Mouse (Mus musculus) kidney, embryonic 16.5 days (tissue): Measurements from ENCODE around the gene Socs7. TPM values are rescaled to one million over a fixed set of nuclear protein-coding genes. Genes with fewer than 3 reads are reported as not detected.

Experiments used
- ATAC-seq: fragments of 200-750 bp; cut with Nextera tagmentation; 2 replicates; pipeline ENCODE4 v1.8.0; 2017; ENCODE audit warnings: moderate TSS enrichment; ENCODE audit not compliant: low FRiP score, low TSS enrichment
- H3K27ac ChIP-seq: fragments of 300-500 bp; sonication (generic); 2 replicates; pipeline ENCODE4 v1.5.1; 2014; ENCODE audit warnings: low read length
- H3K27me3 ChIP-seq: fragments of 300-500 bp; sonication (generic); 2 replicates; pipeline ENCODE4 v1.6.1; 2014; ENCODE audit warnings: low read length, control low read depth, mixed read lengths; ENCODE audit not compliant: insufficient read depth
- H3K36me3 ChIP-seq: fragments of 300-500 bp; sonication (generic); 2 replicates; pipeline ENCODE4 v1.6.1; 2014; ENCODE audit warnings: low read length, control low read depth, mixed read lengths; ENCODE audit not compliant: insufficient read depth
- H3K4me1 ChIP-seq: fragments of 300-500 bp; sonication (generic); 2 replicates; pipeline ENCODE4 v1.6.1; 2014; ENCODE audit warnings: low read length, control low read depth, mixed read lengths; ENCODE audit not compliant: insufficient read depth
- H3K4me2 ChIP-seq: fragments of 300-500 bp; sonication (generic); replicated peaks from 2 replicates; pipeline ENCODE4 v1.6.1; 2014; ENCODE audit warnings: low read depth, low read length
- H3K4me3 ChIP-seq: fragments of 300-500 bp; sonication (generic); 2 replicates; pipeline ENCODE4 v1.5.1; 2014; ENCODE audit warnings: mild to moderate bottlenecking, low read length
- H3K9ac ChIP-seq: fragments of 300-500 bp; sonication (generic); replicated peaks from 2 replicates; pipeline ENCODE4 v1.6.1; 2014; ENCODE audit warnings: low read length
- H3K9me3 ChIP-seq: fragments of 300-500 bp; sonication (generic); 2 replicates; pipeline ENCODE4 v1.6.1; 2016; ENCODE audit warnings: low read length, control low read depth
- WGBS: fragments of 180-500 bp; shearing (Covaris S2); extraction: QIAGEN DNeasy Blood & Tissue Kit; methylation state at CpG from one replicate; pipeline ENCODE4 v1.1.7; 2014; 5-methylcytosine and 5-hydroxymethylcytosine counted together
- polyA plus RNA-seq: library from polyadenylated mRNA; unstranded; fragments of >200 nt; fragmentation: Nextera tagmentation; extraction: Ambion mirVana; gene quantifications from 2 replicates; pipeline ENCODE4 v1.2.1, GENCODE M21; 2015

The Socs7 gene
- polyA plus RNA-seq, 1 experiment from 2014 or later = 3.5 TPM

DNA sequence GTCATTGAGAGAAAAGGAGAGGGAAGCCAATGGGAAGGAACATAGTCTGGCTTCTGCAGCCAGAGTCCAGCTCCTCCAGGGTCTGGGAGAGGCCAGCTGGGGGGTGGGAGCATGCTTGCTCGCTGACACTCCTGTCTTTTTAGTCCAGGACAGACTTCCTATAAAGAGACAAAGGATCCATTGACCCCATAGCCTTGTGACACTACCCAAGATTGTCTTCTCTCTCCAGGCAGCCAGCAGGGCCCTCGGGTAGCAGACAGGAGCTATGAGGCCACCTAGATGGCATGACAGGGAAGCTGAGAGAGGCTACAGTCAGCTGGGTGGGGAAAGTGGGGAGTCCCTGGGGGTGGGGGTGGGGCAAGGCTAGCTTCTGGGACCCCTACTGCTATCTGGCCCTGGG, 40.4 kb downstream of the Socs7 start:
- H3K4me1 ChIP-seq = peaks cover 38% of the 10 kb centered on the region
- no peak overlapping the region for H3K9ac ChIP-seq
- no peak overlapping the region for H3K4me3 ChIP-seq
- 39% methylated on average over 2 of the region's 2 CpGs for WGBS
- peaks cover 8% of the 10 kb centered on the region; the same call in 1 of the 2 replicates for H3K27me3 ChIP-seq
- no peak overlapping the region for H3K27ac ChIP-seq
- no peak overlapping the region for H3K4me2 ChIP-seq
- H3K36me3 ChIP-seq = no peaks in the 10 kb centered on the region
- no peak for ATAC-seq
- no peaks in the 10 kb centered on the region for H3K9me3 ChIP-seq

DNA sequence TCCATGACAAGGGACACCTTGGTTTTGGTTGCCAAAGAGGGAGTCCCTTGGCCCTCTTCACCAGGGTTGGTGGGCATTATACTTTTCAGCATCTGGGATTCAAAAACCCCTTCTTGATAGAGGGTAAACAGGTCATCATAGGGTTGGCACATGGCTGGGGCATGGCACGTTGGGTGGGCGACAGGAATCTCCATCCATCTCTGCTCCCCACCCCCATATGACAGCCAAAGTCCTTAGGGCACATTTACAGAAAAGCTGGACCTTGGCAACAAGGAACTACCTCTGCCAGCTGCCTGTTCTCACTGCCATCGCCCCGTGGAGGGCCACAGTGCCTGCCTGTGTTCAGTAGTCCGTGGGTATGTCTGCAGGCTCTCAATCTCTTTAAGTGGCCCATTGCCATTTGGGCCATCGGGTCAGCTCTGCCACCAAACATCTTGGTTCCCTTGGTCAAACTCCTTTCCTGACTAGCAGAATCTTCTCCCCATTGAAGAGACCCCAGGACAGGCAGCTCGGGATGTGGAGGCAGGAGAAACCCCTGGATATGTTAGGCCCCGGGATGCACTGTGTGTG, 41.3 kb downstream of the Socs7 start:
- H3K9ac ChIP-seq = no peak overlapping the region
- H3K27ac ChIP-seq = no peak overlapping the region
- peak overlapping the region; percentile 97 for H3K4me2 ChIP-seq
- ATAC-seq = no peak
- peak overlapping the region; percentile 57; the same call in 1 of the 2 replicates for H3K4me3 ChIP-seq
- WGBS = 42% methylated on average over 8 of the region's 8 CpGs
- no peaks in the 10 kb centered on the region for H3K9me3 ChIP-seq
- peaks cover 34% of the 10 kb centered on the region for H3K4me1 ChIP-seq
- peaks cover 8% of the 10 kb centered on the region; the same call in 1 of the 2 replicates for H3K27me3 ChIP-seq
- no peaks in the 10 kb centered on the region for H3K36me3 ChIP-seq

DNA sequence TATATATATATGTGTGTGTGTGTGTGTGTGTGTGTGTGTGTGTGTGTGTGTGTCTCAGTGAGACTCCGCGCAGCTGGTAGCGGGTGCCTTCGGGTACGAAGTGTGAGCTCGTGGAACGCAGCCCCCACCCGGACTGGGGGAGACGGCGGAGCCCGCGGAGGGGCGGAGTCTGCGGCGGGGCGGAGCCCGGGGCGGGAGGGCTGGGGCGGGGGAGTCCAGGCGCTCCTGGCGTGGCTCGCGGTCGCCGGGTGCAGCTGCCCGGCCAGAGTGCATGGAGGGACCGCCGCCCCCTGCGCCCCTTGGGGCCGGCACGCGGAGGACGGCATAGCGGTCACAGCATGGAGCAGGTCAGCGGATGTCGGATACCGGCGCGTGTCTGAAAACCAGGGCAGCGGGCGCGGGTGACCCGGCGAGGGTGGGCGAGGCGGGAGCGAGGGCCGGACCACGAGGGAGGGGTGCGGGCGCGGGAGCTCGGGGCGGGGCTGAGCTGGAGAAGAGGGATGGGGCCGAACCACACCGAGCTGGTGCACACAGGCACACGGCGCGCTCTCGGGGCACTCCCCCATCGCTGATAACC, 41.9 kb downstream of the Socs7 start:
- no peaks in the 10 kb centered on the region for H3K9me3 ChIP-seq
- peak overlapping the region; percentile 57 for H3K4me3 ChIP-seq
- under 1% methylated on average over 47 of the region's 61 CpGs for whole genome bisulfite sequencing
- H3K36me3 ChIP-seq = no peaks in the 10 kb centered on the region
- H3K27me3 ChIP-seq = peaks cover 8% of the 10 kb centered on the region; the same call in 1 of the 2 replicates
- ATAC-seq = peak; percentile 46; the same call in 1 of the 2 replicates
- H3K9ac ChIP-seq = peak overlapping the region; percentile 15; the same call in 1 of the 2 replicates
- peaks cover 34% of the 10 kb centered on the region for H3K4me1 ChIP-seq
- no peak overlapping the region for H3K27ac ChIP-seq
- peak overlapping the region; percentile 97 for H3K4me2 ChIP-seq

DNA sequence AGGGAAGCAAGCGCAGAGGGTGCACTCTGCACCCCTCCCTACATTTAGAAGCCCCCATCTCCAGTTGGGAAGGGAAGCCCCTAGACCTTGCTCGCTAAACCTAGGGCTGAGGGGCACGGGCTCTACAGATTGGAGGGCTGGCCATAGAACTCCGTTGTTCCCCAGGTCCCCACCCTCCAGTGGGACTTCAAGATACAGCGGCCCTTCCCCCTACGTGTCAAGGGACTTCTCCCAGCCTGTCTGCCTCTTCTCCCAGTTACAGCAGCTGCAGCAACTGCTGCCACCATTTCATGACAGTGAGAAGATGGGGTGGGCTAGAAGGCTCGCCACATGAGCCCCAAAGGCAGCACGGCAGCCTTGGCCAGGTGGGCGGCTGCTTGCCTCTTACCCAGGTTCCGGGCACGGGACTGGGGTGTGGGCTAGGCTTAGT, 42.4 kb downstream of the Socs7 start:
- Histone ChIP-seq H3K9me3 (no peaks in the 10 kb centered on the region), H3K9ac (peak overlapping the region; percentile 15), H3K27ac (no peak overlapping the region), H3K4me1 (peaks cover 34% of the 10 kb centered on the region), H3K4me2 (peak overlapping the region; percentile 97), H3K36me3 (no peaks in the 10 kb centered on the region), H3K27me3 (peaks cover 8% of the 10 kb centered on the region; the same call in 1 of the 2 replicates), H3K4me3 (peak overlapping the region; percentile 57)
- peak; percentile 13; the same call in 1 of the 2 replicates for ATAC-seq
- 2% methylated on average over 11 of the region's 11 CpGs for WGBS

DNA sequence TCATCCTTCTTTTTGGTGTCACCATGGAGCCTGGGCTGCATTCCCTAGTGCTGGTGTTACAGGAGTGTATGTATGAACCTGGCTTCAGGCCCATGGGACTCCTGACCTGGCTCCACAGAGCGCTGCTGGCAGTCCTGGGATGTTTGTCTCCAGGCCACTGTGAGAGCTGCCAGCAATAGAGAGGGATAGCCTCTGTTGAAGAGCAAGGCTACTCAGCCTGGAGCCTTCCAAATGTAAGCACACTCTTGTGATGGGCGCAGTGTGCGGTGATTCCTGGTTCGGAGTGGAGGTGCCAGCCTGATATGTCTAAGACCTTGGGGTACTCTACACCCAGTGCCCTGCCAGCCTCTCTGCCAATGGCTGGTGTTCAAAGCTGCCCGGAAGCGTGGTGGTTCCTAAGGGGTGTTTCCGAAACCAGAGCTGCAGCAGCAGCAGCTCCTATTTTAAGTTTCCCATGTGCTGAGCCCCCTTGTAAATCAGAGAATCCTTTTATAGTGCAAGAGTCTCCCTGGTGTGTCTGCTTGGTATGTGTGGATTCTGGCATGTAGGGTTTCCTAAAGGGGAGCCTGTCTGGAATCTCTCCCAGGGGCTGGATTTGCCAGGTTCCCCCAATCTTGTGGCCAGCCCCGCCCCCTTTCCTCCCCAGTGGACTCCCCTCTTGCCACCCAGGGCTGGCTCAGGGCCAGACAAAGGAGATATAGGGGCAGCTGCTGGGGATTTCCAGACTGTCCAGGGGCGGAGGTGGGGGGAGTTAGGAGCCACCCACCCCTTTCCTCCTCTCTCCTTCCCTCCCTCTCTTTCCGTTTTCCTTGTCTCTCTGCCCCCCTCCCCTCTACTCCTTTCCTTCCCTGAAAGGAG, 44.0 kb downstream of the Socs7 start:
- peak overlapping the region; percentile 23; the same call in 1 of the 2 replicates for H3K4me2 ChIP-seq
- 68% methylated on average over 10 of the region's 10 CpGs for WGBS

DNA sequence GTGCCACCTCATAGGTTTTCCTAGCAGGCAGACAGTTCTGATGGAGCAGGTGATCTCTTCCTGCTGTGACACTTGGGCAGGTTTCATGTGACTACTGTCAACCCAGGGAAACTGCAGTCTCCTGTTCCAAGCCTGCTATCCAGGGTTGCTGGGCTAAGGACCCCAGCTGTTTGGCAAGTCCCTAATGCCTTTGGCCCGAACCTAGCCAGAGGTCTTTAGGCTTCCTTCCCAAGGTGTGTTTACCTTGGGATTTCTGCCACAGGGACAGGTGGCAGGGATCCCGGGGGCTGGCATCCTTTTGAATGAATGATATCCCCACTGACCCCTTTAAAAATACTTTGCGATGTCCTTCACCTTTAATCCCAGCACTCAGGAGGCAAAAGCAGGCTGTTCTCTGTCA, 45.1 kb downstream of the Socs7 start:
- H3K4me3 ChIP-seq = no peak overlapping the region
- H3K27me3 ChIP-seq = peaks cover 5% of the 10 kb centered on the region; the same call in 1 of the 2 replicates
- H3K9me3 ChIP-seq = no peaks in the 10 kb centered on the region
- WGBS = 76% methylated on average over 3 of the region's 3 CpGs
- H3K36me3 ChIP-seq = no peaks in the 10 kb centered on the region
- no peak overlapping the region for H3K27ac ChIP-seq
- H3K9ac ChIP-seq = no peak overlapping the region
- no peak for ATAC-seq
- H3K4me2 ChIP-seq = no peak overlapping the region
- peaks cover 31% of the 10 kb centered on the region for H3K4me1 ChIP-seq

More for the DNA sequence above, 44.0 kb downstream of the Socs7 start:
- Histone ChIP-seq H3K9ac (no peak overlapping the region), H3K4me3 (no peak overlapping the region; the same call in 1 of the 2 replicates), H3K9me3 (no peaks in the 10 kb centered on the region), H3K27ac (peak overlapping the region; percentile 36; the same call in 1 of the 2 replicates), H3K36me3 (no peaks in the 10 kb centered on the region), H3K4me1 (peaks cover 26% of the 10 kb centered on the region), H3K27me3 (peaks cover 8% of the 10 kb centered on the region; the same call in 1 of the 2 replicates)
- ATAC-seq = no peak

DNA sequence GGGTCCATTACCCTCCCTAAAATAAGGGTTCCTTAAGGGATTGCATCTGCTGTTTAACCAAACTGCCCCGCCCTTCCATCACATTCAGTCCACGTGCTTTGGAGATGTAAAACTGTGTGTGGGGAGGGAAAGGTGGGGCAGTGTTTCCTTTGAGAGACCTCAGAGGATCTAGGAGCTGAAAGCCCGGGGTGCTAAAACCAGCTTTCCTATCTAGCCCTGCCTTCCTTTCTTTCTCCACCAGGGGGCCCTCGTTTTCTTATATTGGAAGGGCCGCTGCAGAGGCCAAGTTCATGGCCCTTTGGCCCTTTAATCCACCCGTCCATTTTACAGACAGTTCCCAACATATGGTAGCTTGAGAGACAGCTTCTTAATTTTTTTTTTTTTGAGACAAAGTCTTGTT, 45.8 kb downstream of the Socs7 start:
- no peak for ATAC-seq
- Histone ChIP-seq H3K36me3 (no peaks in the 10 kb centered on the region), H3K27ac (no peak overlapping the region), H3K9me3 (no peaks in the 10 kb centered on the region), H3K27me3 (0 out of 2 replicates have a peak, but pooled peaks cover 4% of the 10 kb centered on the region), H3K9ac (no peak overlapping the region), H3K4me3 (no peak overlapping the region), H3K4me1 (peaks cover 38% of the 10 kb centered on the region), H3K4me2 (no peak overlapping the region)
- 2% methylated on average over 6 of the region's 6 CpGs for WGBS

DNA sequence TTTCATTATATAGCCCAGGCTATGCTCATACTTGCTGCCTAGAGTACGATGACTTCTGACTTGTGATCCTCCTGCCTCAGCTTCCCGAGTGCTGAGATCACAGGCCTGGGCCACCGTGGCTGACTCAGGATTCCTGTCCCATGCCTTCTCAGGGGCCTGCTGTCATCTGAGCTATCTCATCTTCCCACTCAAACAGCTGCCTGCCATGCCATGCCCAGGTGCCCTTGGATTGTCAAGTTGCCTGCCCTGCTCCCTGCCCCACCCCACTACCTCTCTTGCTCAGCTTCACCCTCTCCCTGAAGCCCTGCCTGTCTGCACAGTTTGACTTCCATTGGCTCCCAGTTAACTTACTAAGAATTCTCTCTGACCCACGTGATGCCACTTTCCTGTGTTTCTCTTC, 48.6 kb downstream of the Socs7 start:
- Histone ChIP-seq H3K4me3 (no peak overlapping the region), H3K27ac (no peak overlapping the region), H3K27me3 (0 out of 2 replicates have a peak, but pooled peaks cover 4% of the 10 kb centered on the region), H3K36me3 (no peaks in the 10 kb centered on the region), H3K9me3 (no peaks in the 10 kb centered on the region), H3K4me1 (peaks cover 28% of the 10 kb centered on the region), H3K4me2 (no peak overlapping the region), H3K9ac (no peak overlapping the region)
- ATAC-seq = no peak
- 83% methylated on average over 4 of the region's 4 CpGs for WGBS

DNA sequence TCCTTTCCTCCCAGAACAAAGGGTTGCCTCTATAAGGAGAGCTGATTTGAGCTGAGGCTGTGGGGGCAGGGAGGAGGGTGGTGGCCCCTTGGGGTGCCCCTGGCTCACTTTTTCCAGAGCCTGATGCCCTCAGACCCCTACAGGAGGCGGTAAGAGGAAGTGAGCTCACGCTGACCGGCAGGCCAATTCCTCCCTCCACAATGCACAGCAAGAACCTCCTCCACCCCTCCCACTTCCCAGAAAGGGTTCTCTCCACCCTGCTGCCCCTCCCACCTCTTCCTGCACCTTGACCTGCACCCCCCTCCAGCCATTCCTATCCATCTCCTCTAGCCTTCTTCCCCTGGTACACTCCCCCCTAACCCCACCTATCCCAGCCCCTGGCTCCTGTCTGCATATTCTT, 49.8 kb downstream of the Socs7 start:
- H3K27ac ChIP-seq = peak overlapping the region; percentile 70
- H3K9ac ChIP-seq = no peak overlapping the region
- no peak overlapping the region for H3K4me3 ChIP-seq
- H3K27me3 ChIP-seq = no peaks in the 10 kb centered on the region
- H3K4me1 ChIP-seq = peaks cover 25% of the 10 kb centered on the region
- no peak overlapping the region for H3K4me2 ChIP-seq
- ATAC-seq = no peak
- WGBS = 23% methylated on average over 3 of the region's 3 CpGs
- no peaks in the 10 kb centered on the region for H3K36me3 ChIP-seq
- no peaks in the 10 kb centered on the region for H3K9me3 ChIP-seq
